Mouse (Mus musculus): Measurements from ENCODE around the gene Rorc.

Gene Rorc

GRCm38 (mm10) chr3:94372641-94373040 is at the start of gene Rorc:
Gene Rorc (plus strand): TSS chr3:94372794.
- peak; percentile 42 for DNase-seq (ENCODE audit: low spot score)

GRCm38 (mm10) chr3:94328681-94329080 is 43.9 kb upstream of the Rorc start:
- no peak for DNase-seq (ENCODE audit: low spot score)

GRCm38 (mm10) chr3:94334442-94334841 is 38.2 kb upstream of the Rorc start:
- no peak for DNase-seq (ENCODE audit: low spot score)

GRCm38 (mm10) chr3:94338522-94338921 is 34.1 kb upstream of the Rorc start:
- DNase-seq (ENCODE audit: low spot score), result no peak

- DNase-seq (ENCODE audit: low spot score), result no peak
Observed at GRCm38 (mm10) chr3:94341959-94342422, 30.6 kb upstream of the Rorc start, which contains the start of gene Them5. Gene Them5 (plus strand): TSS chr3:94342099.

GRCm38 (mm10) chr3:94342552-94342951 is 30.0 kb upstream of the Rorc start:
- no peak for DNase-seq (ENCODE audit: low spot score)

GRCm38 (mm10) chr3:94344182-94344581 is 28.4 kb upstream of the Rorc start:
- DNase-seq (ENCODE audit: low spot score), result no peak

GRCm38 (mm10) chr3:94344897-94345296 is 27.7 kb upstream of the Rorc start:
- DNase-seq (ENCODE audit: low spot score), result no peak

- no peak for DNase-seq (ENCODE audit: low spot score)
Observed at GRCm38 (mm10) chr3:94348146-94348545, 24.4 kb upstream of the Rorc start.

GRCm38 (mm10) chr3:94360812-94361211 is 11.8 kb upstream of the Rorc start:
- no peak for DNase-seq (ENCODE audit: low spot score)

- DNase-seq (ENCODE audit: low spot score), result no peak
Observed at GRCm38 (mm10) chr3:94362138-94362537, 10.5 kb upstream of the Rorc start, which contains the start of gene C2cd4d. Gene C2cd4d (plus strand): TSS chr3:94362438.

GRCm38 (mm10) chr3:94363291-94364153 is 9.1 kb upstream of the Rorc start:
- DNase-seq (ENCODE audit: low spot score), result peak; percentile 37

- DNase-seq (ENCODE audit: low spot score), result peak; percentile 23
Observed at GRCm38 (mm10) chr3:94364154-94364526, 8.5 kb upstream of the Rorc start.

GRCm38 (mm10) chr3:94366761-94367160 is 5.8 kb upstream of the Rorc start:
- peak; percentile 77 for DNase-seq (ENCODE audit: low spot score)

- DNase-seq (ENCODE audit: low spot score), result no peak
Observed at GRCm38 (mm10) chr3:94367511-94367910, 5.1 kb upstream of the Rorc start.

GRCm38 (mm10) chr3:94368631-94369030 is 4.0 kb upstream of the Rorc start:
- no peak for DNase-seq (ENCODE audit: low spot score)

- DNase-seq (ENCODE audit: low spot score), result no peak
Observed at GRCm38 (mm10) chr3:94369709-94370108, 2.9 kb upstream of the Rorc start.

- DNase-seq (ENCODE audit: low spot score), result peak; percentile 79
Observed at GRCm38 (mm10) chr3:94371637-94372036, 957 bp upstream of the Rorc start.

- DNase-seq (ENCODE audit: low spot score), result no peak
Observed at GRCm38 (mm10) chr3:94372038-94372437, 556 bp upstream of the Rorc start.

GRCm38 (mm10) chr3:94373090-94373489 is 496 bp downstream of the Rorc start:
- DNase-seq (ENCODE audit: low spot score), result no peak

GRCm38 (mm10) chr3:94373597-94374011 is 1.0 kb downstream of the Rorc start:
- DNase-seq (ENCODE audit: low spot score), result no peak

GRCm38 (mm10) chr3:94374636-94375035 is 2.0 kb downstream of the Rorc start:
- DNase-seq (ENCODE audit: low spot score), result no peak

GRCm38 (mm10) chr3:94375146-94375545 is 2.6 kb downstream of the Rorc start:
- DNase-seq (ENCODE audit: low spot score), result no peak

- DNase-seq (ENCODE audit: low spot score), result no peak
Observed at GRCm38 (mm10) chr3:94375861-94376260, 3.3 kb downstream of the Rorc start.

Measured in ovary, postnatal 14 days (tissue).